Mouse (Mus musculus) heart, embryonic 11.5 days (tissue): ENCODE results near the gene Zmat3. TPM values are rescaled to one million over a fixed set of nuclear protein-coding genes. Genes with fewer than 3 reads are reported as not detected.

Source experiments
- ATAC-seq: fragments of 200-750 bp; cut with Nextera tagmentation; replicated peaks from 2 replicates; pipeline ENCODE4 v1.8.0; 2017; ENCODE audit warnings: moderate library complexity; ENCODE audit not compliant: insufficient number of reproducible peaks, low FRiP score, low TSS enrichment
- H3K27ac ChIP-seq: fragments of 300-500 bp; sonication (generic); 2 replicates; pipeline ENCODE4 v1.5.1; 2014; ENCODE audit warnings: mild to moderate bottlenecking, low read depth, low read length
- H3K27me3 ChIP-seq: fragments of 300-500 bp; sonication (generic); 2 replicates; pipeline ENCODE4 v1.6.1; 2014; ENCODE audit warnings: mild to moderate bottlenecking, low read length, mixed read lengths; ENCODE audit not compliant: control insufficient read depth, insufficient read depth
- H3K36me3 ChIP-seq: fragments of 300-500 bp; sonication (generic); 2 replicates; pipeline ENCODE4 v1.6.1; 2014; ENCODE audit warnings: mild to moderate bottlenecking, low read length, moderate library complexity, mixed read lengths; ENCODE audit not compliant: control insufficient read depth, insufficient read depth
- H3K4me1 ChIP-seq: fragments of 300-500 bp; sonication (generic); 2 replicates; pipeline ENCODE4 v1.6.1; 2014; ENCODE audit warnings: low read length; ENCODE audit not compliant: control insufficient read depth, insufficient read depth
- H3K4me2 ChIP-seq: fragments of 300-500 bp; sonication (generic); 2 replicates; pipeline ENCODE4 v1.6.1; 2014; ENCODE audit warnings: mild to moderate bottlenecking, moderate library complexity
- H3K4me3 ChIP-seq: fragments of 300-500 bp; sonication (generic); 2 replicates; pipeline ENCODE4 v1.5.1; 2014; ENCODE audit warnings: low read depth, low read length
- H3K9ac ChIP-seq: fragments of 300-500 bp; sonication (generic); 2 replicates; pipeline ENCODE4 v1.6.1; 2014; ENCODE audit warnings: mild to moderate bottlenecking, low read depth, low read length, moderate library complexity
- H3K9me3 ChIP-seq: fragments of 300-500 bp; sonication (generic); replicated peaks from 2 replicates; pipeline ENCODE4 v1.6.1; 2016; ENCODE audit warnings: low read length; ENCODE audit not compliant: control insufficient read depth
- WGBS: fragments of 180-500 bp; shearing (Covaris S2); extraction: QIAGEN DNeasy Blood & Tissue Kit; methylation state at CpG from one replicate; pipeline ENCODE4 v1.1.7; 2014; ENCODE audit not compliant: insufficient replicate concordance; 5-methylcytosine and 5-hydroxymethylcytosine counted together
- polyA plus RNA-seq: library from polyadenylated mRNA; unstranded; fragments of >200 nt; fragmentation: Nextera tagmentation; extraction: Ambion mirVana; gene quantifications from 2 replicates; pipeline ENCODE4 v1.2.1, GENCODE M21; 2014

The Zmat3 gene
- polyA plus RNA-seq, 1 experiment from 2014 or later: 5.3 TPM

- Histone ChIP-seq H3K4me2 (0 out of 2 replicates have a peak overlapping the region, but pooled peaks have one; percentile 31), H3K4me3 (no peak overlapping the region), H3K27me3 (no peaks in the 10 kb centered on the region; the same call in 1 of the 2 replicates), H3K36me3 (no peaks in the 10 kb centered on the region), H3K9ac (no peak overlapping the region), H3K27ac (no peak overlapping the region), H3K4me1 (peaks cover 10% of the 10 kb centered on the region), H3K9me3 (no peaks in the 10 kb centered on the region)
- 64% methylated on average over 4 of the region's 4 CpGs for WGBS
- no peak for ATAC-seq
Observed at GRCm38 (mm10) chr3:32364195-32364594, 1.6 kb downstream of the Zmat3 start.

- peaks cover 8% of the 10 kb centered on the region for H3K4me1 ChIP-seq
- 49% methylated on average over 6 of the region's 6 CpGs for WGBS
- no peak overlapping the region for H3K4me2 ChIP-seq
- H3K27ac ChIP-seq: no peak overlapping the region
- ATAC-seq: no peak
- no peaks in the 10 kb centered on the region for H3K27me3 ChIP-seq
- H3K36me3 ChIP-seq: no peaks in the 10 kb centered on the region
- no peak overlapping the region for H3K9ac ChIP-seq
- H3K9me3 ChIP-seq: no peaks in the 10 kb centered on the region
- H3K4me3 ChIP-seq: no peak overlapping the region
Observed at GRCm38 (mm10) chr3:32361221-32361620, 4.6 kb downstream of the Zmat3 start.

- H3K36me3 ChIP-seq: no peaks in the 10 kb centered on the region; the same call in 1 of the 2 replicates
- no peak for ATAC-seq
- H3K4me1 ChIP-seq: no peaks in the 10 kb centered on the region
- no peak overlapping the region for H3K9ac ChIP-seq
- no peaks in the 10 kb centered on the region for H3K9me3 ChIP-seq
- no peak overlapping the region for H3K4me2 ChIP-seq
- no peak overlapping the region for H3K4me3 ChIP-seq
- no peaks in the 10 kb centered on the region for H3K27me3 ChIP-seq
- 88% methylated on average over 6 of the region's 6 CpGs for WGBS
- no peak overlapping the region for H3K27ac ChIP-seq
Observed at GRCm38 (mm10) chr3:32347881-32348280, 17.9 kb downstream of the Zmat3 start.

- H3K4me3 ChIP-seq: no peak overlapping the region
- H3K9me3 ChIP-seq: no peaks in the 10 kb centered on the region
- ATAC-seq: no peak
- H3K9ac ChIP-seq: no peak overlapping the region
- peaks cover 2% of the 10 kb centered on the region; the same call in 1 of the 2 replicates for H3K36me3 ChIP-seq
- 86% methylated on average over 11 of the region's 11 CpGs for WGBS
- H3K4me1 ChIP-seq: no peaks in the 10 kb centered on the region
- no peak overlapping the region for H3K4me2 ChIP-seq
- no peaks in the 10 kb centered on the region for H3K27me3 ChIP-seq
- no peak overlapping the region for H3K27ac ChIP-seq
Observed at GRCm38 (mm10) chr3:32345249-32345648, 20.6 kb downstream of the Zmat3 start.

GRCm38 (mm10) chr3:32344825-32345224 is 21.0 kb downstream of the Zmat3 start:
- WGBS: 74% methylated on average over 5 of the region's 5 CpGs
- ATAC-seq: no peak
- H3K4me2 ChIP-seq: no peak overlapping the region

GRCm38 (mm10) chr3:32343371-32343770 is 22.4 kb downstream of the Zmat3 start:
- WGBS: 92% methylated on average over 12 of the region's 12 CpGs
- no peaks in the 10 kb centered on the region for H3K9me3 ChIP-seq
- ATAC-seq: no peak
- H3K27ac ChIP-seq: no peak overlapping the region
- no peaks in the 10 kb centered on the region for H3K4me1 ChIP-seq
- H3K4me2 ChIP-seq: no peak overlapping the region
- peaks cover 2% of the 10 kb centered on the region; the same call in 1 of the 2 replicates for H3K36me3 ChIP-seq
- H3K4me3 ChIP-seq: no peak overlapping the region
- no peak overlapping the region for H3K9ac ChIP-seq
- H3K27me3 ChIP-seq: no peaks in the 10 kb centered on the region

More at GRCm38 (mm10) chr3:32344825-32345224, 21.0 kb downstream of the Zmat3 start:
- Histone ChIP-seq H3K27ac (no peak overlapping the region), H3K4me1 (no peaks in the 10 kb centered on the region), H3K36me3 (peaks cover 2% of the 10 kb centered on the region; the same call in 1 of the 2 replicates), H3K9ac (no peak overlapping the region), H3K4me3 (no peak overlapping the region), H3K27me3 (no peaks in the 10 kb centered on the region), H3K9me3 (no peaks in the 10 kb centered on the region)

GRCm38 (mm10) chr3:32341434-32341833 is 24.4 kb downstream of the Zmat3 start:
- 92% methylated on average over 19 of the region's 19 CpGs for WGBS
- ATAC-seq: no peak
- no peak overlapping the region for H3K9ac ChIP-seq
- no peaks in the 10 kb centered on the region for H3K9me3 ChIP-seq
- no peak overlapping the region for H3K27ac ChIP-seq
- H3K4me2 ChIP-seq: no peak overlapping the region
- H3K27me3 ChIP-seq: no peaks in the 10 kb centered on the region
- H3K4me3 ChIP-seq: no peak overlapping the region
- peaks cover 2% of the 10 kb centered on the region; the same call in 1 of the 2 replicates for H3K36me3 ChIP-seq
- H3K4me1 ChIP-seq: no peaks in the 10 kb centered on the region

- Histone ChIP-seq H3K4me1 (no peaks in the 10 kb centered on the region), H3K36me3 (peaks cover 2% of the 10 kb centered on the region; the same call in 1 of the 2 replicates), H3K9me3 (no peaks in the 10 kb centered on the region), H3K4me3 (no peak overlapping the region), H3K9ac (no peak overlapping the region), H3K27ac (no peak overlapping the region), H3K4me2 (no peak overlapping the region), H3K27me3 (no peaks in the 10 kb centered on the region)
- WGBS: 83% methylated on average over 7 of the region's 7 CpGs
- ATAC-seq: no peak
Observed at GRCm38 (mm10) chr3:32338231-32338630, 27.6 kb downstream of the Zmat3 start.

GRCm38 (mm10) chr3:32337770-32338169 is 28.0 kb downstream of the Zmat3 start:
- 70% methylated on average over 7 of the region's 7 CpGs for WGBS
- ATAC-seq: no peak
- no peaks in the 10 kb centered on the region for H3K27me3 ChIP-seq
- H3K36me3 ChIP-seq: peaks cover 2% of the 10 kb centered on the region; the same call in 1 of the 2 replicates
- H3K9me3 ChIP-seq: no peaks in the 10 kb centered on the region
- H3K4me1 ChIP-seq: no peaks in the 10 kb centered on the region
- H3K27ac ChIP-seq: no peak overlapping the region
- no peak overlapping the region for H3K4me3 ChIP-seq
- H3K4me2 ChIP-seq: no peak overlapping the region
- H3K9ac ChIP-seq: no peak overlapping the region
